Mouse (Mus musculus) midbrain, embryonic 11.5 days (tissue): Measurements from ENCODE around the gene Itch. TPM values are rescaled to one million over a fixed set of nuclear protein-coding genes. Genes with fewer than 3 reads are reported as not detected.
A peak's percentile ranks its signal among the peaks of the same experiment; 100 is the strongest.

Experiments used
- ATAC-seq: fragments of 200-750 bp; cut with Nextera tagmentation; 2 replicates; pipeline ENCODE4 v1.8.0; 2017; ENCODE audit warnings: moderate TSS enrichment, moderate library complexity; ENCODE audit not compliant: low FRiP score
- DNase-seq: peaks from one replicate; pipeline ENCODE4 v3.0.0; 2015; ENCODE audit warnings: low spot score; ENCODE audit errors: missing footprints
- H3K27ac ChIP-seq: fragments of 300-500 bp; sonication (generic); 2 replicates; pipeline ENCODE4 v1.5.1; 2014; ENCODE audit warnings: low read depth, low read length
- H3K27me3 ChIP-seq: fragments of 300-500 bp; sonication (generic); 2 replicates; pipeline ENCODE4 v1.6.1; 2014; ENCODE audit warnings: mild to moderate bottlenecking, low read length, moderate library complexity, mixed read lengths; ENCODE audit not compliant: control insufficient read depth, insufficient read depth
- H3K36me3 ChIP-seq: fragments of 300-500 bp; sonication (generic); 2 replicates; pipeline ENCODE4 v1.6.1; 2014; ENCODE audit warnings: mild to moderate bottlenecking, low read length, moderate library complexity, mixed read lengths; ENCODE audit not compliant: control insufficient read depth, insufficient read depth
- H3K4me1 ChIP-seq: fragments of 300-500 bp; sonication (generic); 2 replicates; pipeline ENCODE4 v1.6.1; 2014; ENCODE audit warnings: low read length; ENCODE audit not compliant: control insufficient read depth, insufficient read depth
- H3K4me2 ChIP-seq: fragments of 300-500 bp; sonication (generic); 2 replicates; pipeline ENCODE4 v1.6.1; 2014; ENCODE audit warnings: mild to moderate bottlenecking, moderate library complexity
- H3K4me3 ChIP-seq: fragments of 300-500 bp; sonication (generic); 2 replicates; pipeline ENCODE4 v1.5.1; 2014; ENCODE audit warnings: low read depth, low read length
- H3K9ac ChIP-seq: fragments of 300-500 bp; sonication (generic); 2 replicates; pipeline ENCODE4 v1.6.1; 2014; ENCODE audit warnings: low read length
- H3K9me3 ChIP-seq: fragments of 300-500 bp; sonication (generic); 2 replicates; pipeline ENCODE4 v1.6.1; 2016; ENCODE audit warnings: low read length; ENCODE audit not compliant: control insufficient read depth
- WGBS: fragments of 180-500 bp; shearing (Covaris S2); extraction: QIAGEN DNeasy Blood & Tissue Kit; methylation state at CpG from one replicate; pipeline ENCODE4 v1.1.7; 2014; 5-methylcytosine and 5-hydroxymethylcytosine counted together
- polyA plus RNA-seq: library from polyadenylated mRNA; unstranded; fragments of >200 nt; fragmentation: Nextera tagmentation; extraction: Ambion mirVana; gene quantifications from 2 replicates; pipeline ENCODE4 v1.2.1, GENCODE M21; 2014

The Itch gene
- polyA plus RNA-seq, 1 experiment from 2014 or later, result 52.2 TPM

DNA sequence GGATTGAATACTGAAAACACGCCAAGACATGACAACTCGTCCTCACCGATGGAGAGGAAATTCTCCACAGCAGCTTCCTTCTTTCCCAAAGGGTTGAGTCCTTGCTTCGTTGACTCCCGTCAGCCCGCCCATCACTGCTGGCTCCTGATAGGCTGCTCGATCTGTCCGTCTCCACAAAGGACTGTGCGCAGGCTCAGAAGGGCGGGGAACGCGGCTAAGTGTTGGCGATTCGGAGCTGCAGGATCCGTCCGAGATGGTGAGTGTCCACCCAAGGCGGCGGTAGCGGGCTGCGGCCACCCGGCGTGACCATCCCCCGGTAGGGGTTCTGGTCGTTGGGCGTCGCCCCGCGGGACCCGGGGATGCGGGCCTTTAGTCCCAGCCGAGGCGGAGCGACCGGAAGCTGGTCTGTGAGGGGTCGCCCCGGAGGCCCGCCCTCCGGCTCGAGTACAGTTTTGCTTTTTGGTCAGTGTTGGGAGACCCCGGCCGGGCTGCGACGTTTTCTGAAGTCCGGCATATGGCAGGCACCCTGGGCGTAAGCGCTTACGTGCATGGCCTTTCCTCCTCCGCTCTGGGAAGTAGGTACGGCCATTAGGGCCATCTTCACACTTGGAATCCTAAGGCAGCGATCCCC, 103.2 kb downstream of the Itch start, which contains the start of gene Dynlrb1:
Gene Dynlrb1 (plus strand): TSS at position 172 of the 631 bp plus-strand sequence.
- peaks cover 14% of the 10 kb centered on the region for H3K4me1 ChIP-seq
- no peaks in the 10 kb centered on the region for H3K9me3 ChIP-seq
- peak within 1 kb of the TSS; percentile 80 for H3K4me3 ChIP-seq
- DNase-seq (peak; percentile 100), ATAC-seq (peak; percentile 100)
- no peaks in the 10 kb centered on the region for H3K36me3 ChIP-seq
- peak within 1 kb of the TSS; percentile 83 for H3K4me2 ChIP-seq
- under 1% methylated on average over 50 of the region's 50 CpGs for WGBS
- no peaks in the 10 kb centered on the region for H3K27me3 ChIP-seq
- H3K27ac ChIP-seq, result peak within 1 kb of the TSS; percentile 83
- H3K9ac ChIP-seq, result peak within 1 kb of the TSS; percentile 93

GRCm38 (mm10) chr2:155237276-155237675, 104.0 kb downstream of the Itch start:
- DNase-seq (no peak), ATAC-seq (no peak)
- peaks cover 14% of the 10 kb centered on the region for H3K4me1 ChIP-seq
- peak overlapping the region; percentile 83 for H3K4me2 ChIP-seq
- 15% methylated on average over 4 of the region's 4 CpGs for WGBS
- H3K4me3 ChIP-seq, result peak overlapping the region; percentile 80
- H3K9me3 ChIP-seq, result no peaks in the 10 kb centered on the region
- H3K9ac ChIP-seq, result peak overlapping the region; percentile 93
- no peak overlapping the region for H3K27ac ChIP-seq
- no peaks in the 10 kb centered on the region for H3K36me3 ChIP-seq
- H3K27me3 ChIP-seq, result no peaks in the 10 kb centered on the region

DNA sequence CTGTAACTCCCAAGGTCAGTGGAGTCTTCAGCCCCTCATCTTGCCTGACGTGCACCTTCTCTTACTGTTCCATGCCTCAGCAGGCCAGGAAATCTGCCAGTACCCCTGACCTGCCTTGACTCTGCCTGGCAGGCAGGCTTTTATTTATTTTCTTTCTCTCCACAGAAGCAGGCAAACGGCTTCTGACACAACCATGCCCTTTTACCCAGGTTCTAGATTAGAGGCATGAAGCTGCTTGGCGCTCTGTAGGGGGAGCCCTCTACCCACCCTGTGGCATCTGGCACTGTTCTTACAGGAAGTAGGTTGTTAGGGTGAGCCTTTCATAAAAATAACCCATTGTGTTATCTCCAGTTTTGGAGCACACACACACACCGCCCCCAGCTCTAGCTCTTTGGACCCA, 107.6 kb downstream of the Itch start:
- H3K27ac ChIP-seq, result no peak overlapping the region
- 77% methylated on average over 4 of the region's 4 CpGs for WGBS
- peaks cover 11% of the 10 kb centered on the region for H3K4me1 ChIP-seq
- no peaks in the 10 kb centered on the region for H3K27me3 ChIP-seq
- H3K36me3 ChIP-seq, result peaks cover 11% of the 10 kb centered on the region
- H3K4me3 ChIP-seq, result no peak overlapping the region
- H3K4me2 ChIP-seq, result no peak overlapping the region
- no peak for ATAC-seq
- no peaks in the 10 kb centered on the region for H3K9me3 ChIP-seq
- H3K9ac ChIP-seq, result no peak overlapping the region
- no peak for DNase-seq

DNA sequence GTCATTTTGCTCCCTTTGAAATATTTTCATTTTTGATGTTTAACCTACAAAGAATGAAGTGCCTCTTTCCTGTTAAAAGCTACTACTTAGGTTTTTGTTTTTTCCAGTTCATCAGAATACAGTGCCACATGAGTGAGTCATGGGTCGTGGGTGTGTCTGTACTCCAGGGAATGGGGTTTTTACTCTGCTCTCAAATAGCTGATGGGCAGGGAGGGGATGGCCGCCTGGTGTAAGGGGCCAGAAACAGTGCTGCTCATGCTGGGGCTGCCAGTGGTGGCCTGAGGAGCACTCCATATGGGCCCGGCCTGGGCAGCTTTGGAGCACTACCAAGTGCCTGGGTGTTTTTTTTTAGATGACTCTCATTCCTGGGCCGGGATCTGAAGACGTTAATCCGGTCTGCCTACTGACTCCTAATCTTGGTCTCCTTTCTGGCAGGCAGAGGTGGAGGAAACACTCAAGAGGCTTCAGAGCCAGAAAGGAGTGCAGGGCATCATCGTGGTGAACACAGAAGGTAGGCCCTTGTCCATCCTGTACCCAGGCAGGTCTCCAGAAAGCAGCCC, 109.1 kb downstream of the Itch start:
- no peaks in the 10 kb centered on the region for H3K9me3 ChIP-seq
- WGBS, result 93% methylated on average over 7 of the region's 7 CpGs

DNA sequence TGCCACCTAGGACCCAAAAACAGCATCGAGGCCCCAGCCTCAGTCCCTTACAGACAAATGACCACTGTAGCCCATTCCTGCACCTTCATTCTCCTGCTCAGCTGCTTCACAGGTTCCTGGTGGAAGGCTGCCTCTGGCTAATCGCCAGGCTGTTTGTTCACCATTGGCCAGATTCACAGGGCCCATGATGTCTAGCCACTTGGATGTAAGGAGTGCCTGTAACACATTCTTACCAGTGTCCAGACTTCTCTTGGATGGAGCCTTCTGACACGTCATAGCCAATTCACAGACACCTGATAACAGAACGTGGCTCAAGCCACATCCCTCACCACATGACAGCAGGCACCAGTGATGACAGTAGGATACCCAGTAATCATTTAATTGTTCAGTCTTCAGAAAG, 112.9 kb downstream of the Itch start:
- ATAC-seq (no peak), DNase-seq (no peak)
- H3K4me1 ChIP-seq, result no peaks in the 10 kb centered on the region
- H3K36me3 ChIP-seq, result peaks cover 44% of the 10 kb centered on the region
- H3K27me3 ChIP-seq, result no peaks in the 10 kb centered on the region
- H3K4me3 ChIP-seq, result no peak overlapping the region
- H3K9me3 ChIP-seq, result no peaks in the 10 kb centered on the region
- H3K4me2 ChIP-seq, result no peak overlapping the region
- no peak overlapping the region for H3K27ac ChIP-seq
- WGBS, result 86% methylated on average over 4 of the region's 4 CpGs
- no peak overlapping the region for H3K9ac ChIP-seq

More for the DNA sequence above, 109.1 kb downstream of the Itch start:
- H3K36me3 ChIP-seq, result peaks cover 18% of the 10 kb centered on the region
- H3K9ac ChIP-seq, result no peak overlapping the region
- no peak overlapping the region for H3K4me2 ChIP-seq
- peaks cover 7% of the 10 kb centered on the region for H3K4me1 ChIP-seq
- DNase-seq (no peak), ATAC-seq (no peak)
- no peaks in the 10 kb centered on the region for H3K27me3 ChIP-seq
- no peak overlapping the region for H3K27ac ChIP-seq
- no peak overlapping the region for H3K4me3 ChIP-seq

DNA sequence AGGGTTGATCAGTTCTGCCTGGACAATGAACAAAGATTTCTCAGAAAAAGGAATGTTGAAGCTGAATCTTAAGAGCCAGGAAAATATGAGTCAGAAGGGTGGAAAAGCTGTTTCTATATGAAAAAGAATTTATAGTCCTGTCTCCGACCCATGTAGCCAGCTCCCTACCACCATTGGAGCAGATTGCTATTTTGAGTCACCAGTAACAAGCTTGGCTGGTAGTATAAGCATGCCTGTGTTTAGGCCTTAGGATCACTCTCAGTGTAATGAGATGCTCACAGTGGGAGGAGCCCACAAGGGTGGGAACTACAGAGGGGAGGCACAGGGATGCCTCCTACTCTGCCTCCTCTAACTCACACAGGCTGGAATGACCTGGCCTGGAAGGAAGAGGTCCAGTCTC, 114.9 kb downstream of the Itch start:
- Histone ChIP-seq H3K9ac (no peak overlapping the region), H3K4me3 (no peak overlapping the region), H3K4me1 (no peaks in the 10 kb centered on the region), H3K27me3 (no peaks in the 10 kb centered on the region), H3K9me3 (no peaks in the 10 kb centered on the region), H3K36me3 (peaks cover 46% of the 10 kb centered on the region), H3K4me2 (no peak overlapping the region), H3K27ac (no peak overlapping the region)
- DNase-seq, result no peak
- WGBS, result 93% methylated on average over 1 of the region's 1 CpGs
- ATAC-seq, result no peak

- no peak overlapping the region for H3K9ac ChIP-seq
- no peaks in the 10 kb centered on the region for H3K27me3 ChIP-seq
- H3K4me1 ChIP-seq, result no peaks in the 10 kb centered on the region
- peaks cover 45% of the 10 kb centered on the region for H3K36me3 ChIP-seq
- H3K4me2 ChIP-seq, result no peak overlapping the region
- WGBS, result 82% methylated on average over 2 of the region's 2 CpGs
- no peak overlapping the region for H3K27ac ChIP-seq
- DNase-seq (no peak), ATAC-seq (no peak)
- no peak overlapping the region for H3K4me3 ChIP-seq
- no peaks in the 10 kb centered on the region for H3K9me3 ChIP-seq
Observed at GRCm38 (mm10) chr2:155248718-155249117, 115.4 kb downstream of the Itch start.

DNA sequence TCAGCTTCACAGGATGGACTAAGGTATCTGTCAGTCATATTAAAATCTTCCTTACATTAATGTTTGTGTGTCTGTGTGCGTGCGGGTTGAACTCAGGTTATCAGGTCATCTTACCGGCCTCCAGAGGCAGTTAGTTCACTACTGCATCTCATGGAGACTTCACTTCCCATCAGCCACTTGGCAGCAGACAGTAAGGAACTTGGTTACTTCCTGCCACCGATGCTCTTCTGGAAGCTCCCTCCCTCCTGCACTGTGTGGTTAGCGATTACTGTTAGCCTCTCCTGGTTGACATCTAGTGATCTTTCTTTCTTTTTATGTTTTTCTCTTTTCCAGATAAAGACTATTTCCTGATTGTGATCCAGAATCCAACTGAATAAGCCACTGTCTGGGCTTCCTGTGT, 116.3 kb downstream of the Itch start:
- Histone ChIP-seq H3K4me3 (no peak overlapping the region), H3K4me1 (no peaks in the 10 kb centered on the region), H3K27me3 (no peaks in the 10 kb centered on the region), H3K9me3 (no peaks in the 10 kb centered on the region), H3K9ac (no peak overlapping the region), H3K4me2 (no peak overlapping the region), H3K27ac (no peak overlapping the region), H3K36me3 (peaks cover 42% of the 10 kb centered on the region)
- no peak for ATAC-seq
- 93% methylated on average over 5 of the region's 5 CpGs for WGBS
- DNase-seq, result no peak

- H3K4me1 ChIP-seq, result no peaks in the 10 kb centered on the region
- no peak overlapping the region for H3K4me2 ChIP-seq
- no peaks in the 10 kb centered on the region for H3K36me3 ChIP-seq
- no peaks in the 10 kb centered on the region for H3K9me3 ChIP-seq
- no peak for ATAC-seq
- no peak overlapping the region for H3K4me3 ChIP-seq
- peak; percentile 60 for DNase-seq
- no peaks in the 10 kb centered on the region for H3K27me3 ChIP-seq
- 91% methylated on average over 6 of the region's 6 CpGs for WGBS
- H3K27ac ChIP-seq, result no peak overlapping the region
- H3K9ac ChIP-seq, result no peak overlapping the region
Observed at GRCm38 (mm10) chr2:155265526-155265925, 132.2 kb downstream of the Itch start.
